Mouse (Mus musculus) stomach, embryonic 15.5 days (tissue): ENCODE measurements at regions not wholly inside any gene's neighbourhood (a gene's known extent, or its start where the extent isn't known, plus 50 kb on each side); places are given as distances from the start of the nearest gene placed in this dataset.

Experiments used
- ATAC-seq: fragments of 200-750 bp; cut with Nextera tagmentation; 2 replicates; pipeline ENCODE4 v1.8.0; 2017; ENCODE audit warnings: low read depth, moderate number of reproducible peaks, moderate TSS enrichment; ENCODE audit not compliant: insufficient read depth, low FRiP score
- H3K27ac ChIP-seq: fragments of 300-500 bp; sonication (generic); 2 replicates; pipeline ENCODE4 v1.5.1; 2015; ENCODE audit warnings: mild to moderate bottlenecking, inconsistent platforms
- H3K27me3 ChIP-seq: fragments of 300-500 bp; sonication (generic); replicated peaks from 2 replicates; pipeline ENCODE4 v1.6.1; 2015; ENCODE audit warnings: inconsistent platforms
- H3K36me3 ChIP-seq: fragments of 300-500 bp; sonication (generic); 2 replicates; pipeline ENCODE4 v1.6.1; 2015; ENCODE audit warnings: inconsistent platforms
- H3K4me1 ChIP-seq: fragments of 300-500 bp; sonication (generic); 2 replicates; pipeline ENCODE4 v1.6.1; 2015; ENCODE audit warnings: inconsistent platforms
- H3K4me2 ChIP-seq: fragments of 300-500 bp; sonication (generic); 2 replicates; pipeline ENCODE4 v1.6.1; 2015; ENCODE audit warnings: mild to moderate bottlenecking, inconsistent platforms
- H3K4me3 ChIP-seq: fragments of 300-500 bp; sonication (generic); replicated peaks from 2 replicates; pipeline ENCODE4 v1.5.1; 2015; ENCODE audit warnings: inconsistent platforms
- H3K9ac ChIP-seq: fragments of 300-500 bp; sonication (generic); 2 replicates; pipeline ENCODE4 v1.6.1; 2015; ENCODE audit warnings: inconsistent platforms
- H3K9me3 ChIP-seq: fragments of 300-500 bp; sonication (generic); 2 replicates; pipeline ENCODE4 v1.6.1; 2016; ENCODE audit warnings: inconsistent platforms
- WGBS: fragments of 180-500 bp; shearing (Covaris S2); methylation state at CpG from one replicate; pipeline ENCODE4 v1.1.7; 2015; 5-methylcytosine and 5-hydroxymethylcytosine counted together

DNA sequence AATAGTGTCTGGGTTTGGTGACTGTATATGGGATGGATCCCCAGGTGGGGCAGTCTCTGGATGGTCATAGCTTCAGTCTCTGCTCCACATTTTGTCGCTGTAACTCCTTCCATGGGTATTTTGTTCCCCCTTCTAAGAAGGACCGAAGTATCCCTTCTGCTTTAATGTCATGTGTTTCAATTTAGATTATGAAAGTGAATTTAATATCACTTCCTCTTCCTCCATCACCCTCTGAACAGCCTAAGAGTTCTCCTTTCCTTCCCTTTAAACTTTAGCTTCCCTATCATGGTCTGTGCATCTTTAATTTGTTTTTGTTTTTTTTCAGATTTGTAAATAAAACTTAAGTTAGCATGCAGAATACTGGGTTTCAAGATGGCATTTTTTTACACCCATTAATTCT is 211.0 kb upstream of the Phyhipl start:
- Histone ChIP-seq H3K36me3 (no peaks in the 10 kb centered on the region), H3K4me3 (no peak overlapping the region), H3K27ac (no peak overlapping the region), H3K9me3 (no peaks in the 10 kb centered on the region), H3K9ac (no peak overlapping the region), H3K4me2 (no peak overlapping the region), H3K27me3 (no peaks in the 10 kb centered on the region), H3K4me1 (no peaks in the 10 kb centered on the region)
- WGBS, result 83% methylated on average over 2 of the region's 2 CpGs
- no peak for ATAC-seq

DNA sequence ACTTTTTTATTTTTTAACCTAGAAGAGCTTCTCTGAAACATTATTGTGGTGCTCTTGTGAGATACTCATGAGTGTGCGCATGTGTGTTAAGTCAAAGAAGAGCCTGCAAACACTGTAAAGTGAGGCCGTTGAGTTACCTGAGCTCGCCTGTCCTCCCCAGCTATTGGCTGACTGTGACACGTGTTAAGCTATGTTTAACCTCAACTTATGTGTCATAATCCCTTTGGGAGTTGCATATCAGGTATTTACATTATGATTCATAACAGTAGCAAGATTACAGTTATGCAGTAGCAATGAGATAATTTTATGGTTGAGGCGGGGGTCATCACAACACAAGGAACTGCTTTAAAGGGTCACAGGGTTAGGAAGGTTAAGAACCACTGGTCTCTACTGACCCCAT is 208.9 kb upstream of the Phyhipl start:
- 76% methylated on average over 5 of the region's 5 CpGs for WGBS
- no peaks in the 10 kb centered on the region for H3K27me3 ChIP-seq
- no peaks in the 10 kb centered on the region for H3K9me3 ChIP-seq
- H3K4me3 ChIP-seq, result no peak overlapping the region
- H3K4me2 ChIP-seq, result no peak overlapping the region
- H3K9ac ChIP-seq, result no peak overlapping the region
- 0 out of 2 replicates have a peak, but pooled peaks cover 4% of the 10 kb centered on the region for H3K4me1 ChIP-seq
- no peak for ATAC-seq
- no peaks in the 10 kb centered on the region for H3K36me3 ChIP-seq
- no peak overlapping the region for H3K27ac ChIP-seq

DNA sequence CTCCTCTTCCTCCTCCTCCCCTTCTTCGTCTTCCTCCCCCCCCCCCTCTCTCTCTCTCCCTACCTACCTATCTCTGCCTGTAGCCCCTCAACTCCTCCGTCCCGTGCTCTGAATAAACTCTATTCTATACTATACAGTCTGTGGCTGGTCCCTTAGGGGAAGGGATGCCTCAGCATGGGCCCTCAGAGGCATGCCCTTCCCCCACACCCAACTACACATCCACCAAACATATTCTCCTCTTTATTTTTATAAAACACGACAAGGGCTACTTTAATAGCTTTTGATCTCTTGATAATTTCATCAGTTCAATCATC is 206.2 kb upstream of the Phyhipl start:
- H3K9me3 ChIP-seq, result no peaks in the 10 kb centered on the region
- no peaks in the 10 kb centered on the region for H3K27me3 ChIP-seq
- H3K36me3 ChIP-seq, result no peaks in the 10 kb centered on the region
- 0 out of 2 replicates have a peak, but pooled peaks cover 4% of the 10 kb centered on the region for H3K4me1 ChIP-seq
- no peak overlapping the region for H3K27ac ChIP-seq
- H3K4me3 ChIP-seq, result no peak overlapping the region
- WGBS, result 51% methylated on average over 3 of the region's 4 CpGs
- H3K9ac ChIP-seq, result no peak overlapping the region
- no peak overlapping the region for H3K4me2 ChIP-seq
- ATAC-seq, result no peak

GRCm38 (mm10) chr10:70861131-70862021 is 205.6 kb upstream of the Phyhipl start:
- H3K36me3 ChIP-seq, result no peaks in the 10 kb centered on the region
- H3K9ac ChIP-seq, result no peak overlapping the region
- 0 out of 2 replicates have a peak, but pooled peaks cover 4% of the 10 kb centered on the region for H3K4me1 ChIP-seq
- H3K27me3 ChIP-seq, result no peaks in the 10 kb centered on the region
- H3K4me2 ChIP-seq, result no peak overlapping the region
- H3K9me3 ChIP-seq, result no peaks in the 10 kb centered on the region
- 33% methylated on average over 10 of the region's 10 CpGs for WGBS
- no peak for ATAC-seq
- H3K27ac ChIP-seq, result no peak overlapping the region
- no peak overlapping the region for H3K4me3 ChIP-seq

DNA sequence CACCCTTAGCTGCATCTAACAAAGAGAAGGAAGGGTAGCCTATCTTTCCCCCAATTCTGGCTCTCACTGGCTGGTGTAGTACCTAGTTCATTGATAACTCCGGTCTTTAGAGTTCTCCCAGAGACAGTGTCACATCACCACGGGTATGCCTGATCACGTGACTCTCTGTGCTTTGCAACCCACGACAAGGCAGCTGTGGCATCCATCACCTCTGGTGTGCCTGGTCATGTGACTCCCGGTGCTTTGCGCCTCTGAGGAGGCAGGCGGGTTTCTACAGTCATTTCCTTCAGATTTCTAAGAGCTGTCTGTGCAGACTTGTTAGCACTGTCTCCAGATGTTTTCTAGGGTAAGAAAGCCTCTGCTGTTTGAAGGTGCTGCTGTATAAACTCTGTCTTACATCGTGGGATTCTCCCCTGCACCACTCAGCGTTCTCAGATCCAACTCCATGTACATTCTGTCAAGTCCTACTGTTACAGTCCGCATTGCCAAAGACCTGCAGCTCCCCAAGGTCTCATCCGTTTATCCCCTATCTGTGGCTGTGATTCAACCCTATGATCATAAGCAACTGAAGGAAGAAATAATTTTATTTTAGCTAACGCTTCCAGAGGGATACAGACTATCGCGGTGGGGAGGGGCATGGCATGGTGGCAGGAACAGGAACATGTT is 201.5 kb upstream of the Phyhipl start:
- no peak for ATAC-seq
- 68% methylated on average over 14 of the region's 14 CpGs for WGBS
- 0 out of 2 replicates have a peak, but pooled peaks cover 4% of the 10 kb centered on the region for H3K4me1 ChIP-seq
- no peaks in the 10 kb centered on the region for H3K9me3 ChIP-seq
- H3K27me3 ChIP-seq, result no peaks in the 10 kb centered on the region
- no peak overlapping the region for H3K27ac ChIP-seq
- no peak overlapping the region for H3K9ac ChIP-seq
- H3K4me2 ChIP-seq, result no peak overlapping the region
- H3K36me3 ChIP-seq, result no peaks in the 10 kb centered on the region
- no peak overlapping the region for H3K4me3 ChIP-seq

DNA sequence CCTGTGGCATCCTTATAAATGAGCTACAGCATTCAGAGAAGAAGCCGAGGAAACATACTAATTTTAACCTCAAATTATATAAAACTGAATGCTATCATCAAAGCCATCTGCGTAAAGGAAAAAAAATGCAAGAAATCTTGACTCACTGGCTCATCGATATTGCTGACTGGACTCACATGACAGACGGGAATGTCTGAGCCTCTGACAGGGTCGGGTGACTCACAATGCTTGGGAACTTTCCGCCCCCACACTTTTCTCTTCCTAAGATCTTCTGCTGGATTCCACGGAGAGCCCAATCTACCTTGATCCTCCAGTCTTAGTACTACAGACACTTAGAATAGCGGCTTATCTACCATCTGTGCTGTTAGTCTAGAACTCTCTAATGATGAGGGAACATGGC is 200.2 kb upstream of the Phyhipl start:
- H3K36me3 ChIP-seq, result no peaks in the 10 kb centered on the region
- H3K4me1 ChIP-seq, result 0 out of 2 replicates have a peak, but pooled peaks cover under 1% of the 10 kb centered on the region
- WGBS, result 82% methylated on average over 8 of the region's 8 CpGs
- H3K4me3 ChIP-seq, result no peak overlapping the region
- no peak overlapping the region for H3K4me2 ChIP-seq
- ATAC-seq, result no peak
- no peaks in the 10 kb centered on the region for H3K27me3 ChIP-seq
- H3K9ac ChIP-seq, result no peak overlapping the region
- no peaks in the 10 kb centered on the region for H3K9me3 ChIP-seq
- H3K27ac ChIP-seq, result no peak overlapping the region

- no peak for ATAC-seq
- WGBS, result 89% methylated on average over 4 of the region's 4 CpGs
- Histone ChIP-seq H3K4me2 (no peak overlapping the region), H3K36me3 (no peaks in the 10 kb centered on the region), H3K4me1 (no peaks in the 10 kb centered on the region), H3K9me3 (no peaks in the 10 kb centered on the region), H3K27me3 (no peaks in the 10 kb centered on the region), H3K4me3 (no peak overlapping the region), H3K27ac (no peak overlapping the region), H3K9ac (no peak overlapping the region)
Measured at GRCm38 (mm10) chr10:70853614-70854013, 197.8 kb upstream of the Phyhipl start.

- Histone ChIP-seq H3K9ac (no peak overlapping the region), H3K4me2 (no peak overlapping the region), H3K27me3 (no peaks in the 10 kb centered on the region), H3K4me3 (no peak overlapping the region), H3K27ac (no peak overlapping the region), H3K36me3 (no peaks in the 10 kb centered on the region), H3K9me3 (no peaks in the 10 kb centered on the region), H3K4me1 (no peaks in the 10 kb centered on the region)
- no peak for ATAC-seq
- 90% methylated on average over 5 of the region's 5 CpGs for WGBS
Measured at GRCm38 (mm10) chr10:70848141-70848540, 192.4 kb upstream of the Phyhipl start.

- Histone ChIP-seq H3K9ac (no peak overlapping the region), H3K4me2 (no peak overlapping the region), H3K36me3 (no peaks in the 10 kb centered on the region), H3K9me3 (no peaks in the 10 kb centered on the region), H3K4me3 (no peak overlapping the region), H3K27ac (no peak overlapping the region), H3K4me1 (no peaks in the 10 kb centered on the region), H3K27me3 (no peaks in the 10 kb centered on the region)
- no peak for ATAC-seq
- whole genome bisulfite sequencing, result 68% methylated on average over 3 of the region's 3 CpGs
Measured at GRCm38 (mm10) chr10:70847341-70847882, 191.6 kb upstream of the Phyhipl start.

DNA sequence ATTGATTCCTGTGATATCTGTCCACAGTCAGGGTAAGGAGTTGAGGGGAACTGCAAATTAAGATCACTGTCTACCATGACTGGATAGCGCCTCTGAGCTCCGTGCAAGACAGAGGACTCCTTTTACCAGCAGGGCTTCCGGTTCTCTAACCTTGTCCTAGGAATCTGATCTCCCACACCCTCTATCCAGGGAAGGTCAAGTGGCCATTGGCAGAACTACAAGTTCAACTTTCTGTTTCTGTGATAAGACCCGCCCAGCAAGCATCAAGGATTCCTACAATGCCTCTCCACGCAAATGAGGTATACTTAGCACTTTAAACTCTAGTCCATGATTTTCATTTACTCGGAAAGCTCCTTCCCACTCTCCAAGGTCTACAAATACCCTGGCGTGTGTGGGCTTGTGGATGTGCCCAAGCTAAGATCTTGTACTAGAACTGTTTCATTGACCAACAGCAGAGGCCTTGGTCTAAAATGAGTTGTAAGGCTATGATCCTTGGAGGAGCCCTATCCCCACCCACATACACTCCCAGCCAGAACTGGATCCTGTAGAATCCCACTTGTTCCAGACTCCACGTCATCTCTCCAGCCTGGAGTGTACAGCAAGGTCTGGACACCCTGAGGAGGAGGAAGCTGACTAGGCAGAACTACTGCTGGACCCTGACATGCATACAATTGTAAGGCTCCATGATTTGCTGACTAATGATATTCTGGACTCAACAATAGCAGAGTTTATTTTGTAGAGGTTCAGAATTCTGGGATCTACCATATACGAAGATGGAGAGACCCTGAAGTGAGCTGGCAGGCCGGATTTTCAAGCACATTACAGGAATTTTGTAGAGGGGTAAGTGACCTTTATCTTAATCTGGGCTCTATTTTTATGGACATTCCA is 190.8 kb upstream of the Phyhipl start:
- no peaks in the 10 kb centered on the region for H3K27me3 ChIP-seq
- WGBS, result 88% methylated on average over 10 of the region's 10 CpGs

GRCm38 (mm10) chr10:70843848-70844247 is 188.1 kb upstream of the Phyhipl start:
- no peaks in the 10 kb centered on the region for H3K36me3 ChIP-seq
- no peaks in the 10 kb centered on the region for H3K4me1 ChIP-seq
- no peaks in the 10 kb centered on the region for H3K9me3 ChIP-seq
- H3K4me2 ChIP-seq, result no peak overlapping the region
- ATAC-seq, result no peak
- H3K27ac ChIP-seq, result no peak overlapping the region
- H3K27me3 ChIP-seq, result no peaks in the 10 kb centered on the region
- H3K4me3 ChIP-seq, result no peak overlapping the region
- WGBS, result 87% methylated on average over 2 of the region's 2 CpGs
- H3K9ac ChIP-seq, result no peak overlapping the region

More for the DNA sequence above, 190.8 kb upstream of the Phyhipl start:
- ATAC-seq, result no peak
- Histone ChIP-seq H3K4me3 (no peak overlapping the region), H3K4me1 (no peaks in the 10 kb centered on the region), H3K9ac (no peak overlapping the region), H3K4me2 (no peak overlapping the region), H3K27ac (no peak overlapping the region), H3K36me3 (no peaks in the 10 kb centered on the region), H3K9me3 (no peaks in the 10 kb centered on the region)
